Mouse (Mus musculus) brain, embryonic 14.5 days (tissue): ENCODE measurements at regions not wholly inside any gene's neighbourhood (a gene's known extent, or its start where the extent isn't known, plus 50 kb on each side); places are given as distances from the start of the nearest gene placed in this dataset.

ENCODE experiments used
- CTCF ChIP-seq: fragments of 200-500 bp; IDR thresholded peaks from 2 replicates; pipeline ENCODE4 v1.5.1; 2012; ENCODE audit warnings: inconsistent platforms, mild to moderate bottlenecking, moderate library complexity, borderline replicate concordance; ENCODE audit not compliant: insufficient read depth, insufficient read length; ENCODE audit errors: extremely low read depth
- POLR2A ChIP-seq: fragments of 200-500 bp; IDR thresholded peaks from 2 replicates; pipeline ENCODE4 v1.6.1; 2012; ENCODE audit warnings: mild to moderate bottlenecking, inconsistent platforms, borderline replicate concordance; ENCODE audit not compliant: poor library complexity, insufficient read depth, insufficient read length, severe bottlenecking; ENCODE audit errors: extremely low read depth

DNA sequence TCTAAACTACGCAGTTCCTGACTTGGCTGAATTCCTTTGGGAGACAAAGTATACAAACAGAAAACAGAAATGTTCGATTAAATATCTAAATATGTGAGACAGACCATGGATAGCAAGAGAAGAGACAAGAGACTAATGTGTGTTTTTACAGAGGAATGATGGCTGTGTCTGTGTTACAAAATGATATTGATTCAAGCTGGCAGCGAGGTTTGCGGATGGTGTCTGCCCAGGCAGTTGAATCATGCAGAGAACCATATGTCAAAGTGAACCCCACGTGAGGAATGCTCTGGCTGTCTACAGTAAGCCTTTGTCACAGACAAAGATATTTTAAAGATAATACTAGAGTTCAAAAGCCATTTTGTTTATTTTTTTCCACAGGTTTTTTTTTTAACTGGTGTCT, 320.2 kb downstream of the Grxcr1 start:
- TF ChIP-seq POLR2A (no peak), CTCF (no peak)
